Mouse (Mus musculus): ENCODE results near the gene Cks1b.

The Cks1b gene

DNA sequence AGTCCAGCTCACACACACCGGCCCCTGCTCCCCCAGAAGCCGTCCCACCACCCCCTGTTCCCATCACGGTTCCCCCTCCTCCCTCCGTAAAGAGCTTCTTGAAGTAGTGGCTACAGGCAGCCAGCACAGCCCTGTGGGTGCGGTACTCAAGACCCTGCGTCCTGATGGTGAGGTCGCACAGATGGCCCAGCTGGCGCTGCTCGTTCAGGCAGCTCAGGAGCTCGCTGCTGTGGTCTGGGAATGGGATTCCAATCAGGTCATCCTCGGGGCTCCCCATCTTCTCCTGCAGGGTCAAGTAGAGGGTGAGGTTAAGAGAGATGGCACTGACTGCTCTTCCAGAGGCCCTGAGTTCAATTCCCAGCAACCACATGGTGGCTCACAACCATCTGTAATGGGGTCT, 37.0 kb downstream of the Cks1b start:
- no peak for DNase-seq

DNA sequence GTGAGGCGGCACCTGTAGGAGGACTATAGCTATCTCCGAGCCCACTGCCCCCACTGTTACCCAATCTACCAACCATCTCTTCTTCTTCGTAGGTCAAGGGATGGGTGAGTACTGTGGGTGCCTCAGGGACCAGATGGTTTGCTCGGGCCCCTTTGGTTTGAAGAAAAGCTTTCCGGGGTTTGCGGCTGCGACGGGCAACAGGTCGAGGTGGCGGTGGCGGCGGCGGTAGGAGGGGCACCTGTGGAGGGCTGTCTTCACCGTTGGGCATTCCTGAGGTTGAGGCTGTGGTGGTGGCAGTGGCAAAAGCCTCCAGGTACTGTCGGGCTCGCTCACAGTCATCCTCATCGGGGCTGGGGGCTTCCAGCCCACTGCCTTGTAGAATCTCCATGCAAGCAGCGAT, 37.5 kb downstream of the Cks1b start:
- no peak for DNase-seq

DNA sequence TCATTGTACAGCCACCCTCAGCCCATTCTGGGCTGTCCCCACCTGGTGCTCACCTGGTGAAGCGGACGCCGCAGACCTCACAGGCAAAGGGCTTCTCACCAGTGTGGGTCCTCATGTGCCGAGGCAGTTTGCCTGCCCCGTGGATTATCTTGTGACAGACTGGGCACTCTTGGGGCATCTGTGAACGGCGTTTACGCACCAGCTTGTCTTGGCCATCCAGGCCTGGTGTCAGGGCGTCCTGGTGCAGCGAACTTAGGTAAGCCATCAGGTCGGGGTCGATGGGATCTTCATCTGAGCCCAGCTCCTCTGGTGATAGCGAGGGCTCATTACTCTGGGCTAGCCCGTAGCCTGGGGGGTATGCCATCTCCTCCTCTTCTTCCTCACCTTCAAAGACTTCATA, 37.9 kb downstream of the Cks1b start:
- no peak for DNase-seq

DNA sequence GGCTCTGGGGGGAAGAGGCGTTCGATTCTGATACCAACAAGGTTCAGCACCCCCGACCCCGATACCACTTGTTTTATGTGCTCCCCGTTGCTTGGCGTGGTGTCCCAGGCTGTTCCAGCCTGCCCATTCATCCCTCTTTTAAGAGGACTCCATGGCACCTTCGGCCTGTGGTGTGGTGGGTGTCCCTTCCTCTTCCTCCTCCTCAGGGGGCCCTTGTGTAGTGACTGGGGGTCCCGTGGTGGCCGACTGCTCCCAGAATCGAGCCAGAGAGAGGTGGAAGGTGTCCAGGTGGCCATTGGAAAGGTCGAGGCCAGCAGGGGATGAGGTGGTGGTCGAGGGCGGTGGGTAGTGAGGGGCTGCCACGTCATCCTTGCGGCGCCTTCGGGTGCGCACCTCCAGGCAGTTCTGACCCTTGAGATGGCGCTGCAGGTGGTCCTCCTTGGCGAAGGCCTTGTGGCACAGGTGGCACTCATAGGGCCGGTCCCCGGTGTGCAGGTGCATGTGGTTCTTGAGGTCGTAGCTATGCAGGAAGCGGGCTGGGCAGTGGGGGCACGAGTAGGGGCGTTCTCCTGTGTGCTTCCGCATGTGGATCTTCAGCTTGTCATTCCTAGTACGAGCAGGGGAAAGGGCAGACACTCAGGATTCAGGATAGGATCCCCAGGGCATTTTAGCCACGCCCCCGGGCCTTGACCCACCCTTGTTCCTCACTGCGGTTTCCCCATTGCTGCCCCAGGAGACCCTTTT, 38.6 kb downstream of the Cks1b start:
- DNase-seq, result peak in 1 of 2 experiments; percentile 21

DNA sequence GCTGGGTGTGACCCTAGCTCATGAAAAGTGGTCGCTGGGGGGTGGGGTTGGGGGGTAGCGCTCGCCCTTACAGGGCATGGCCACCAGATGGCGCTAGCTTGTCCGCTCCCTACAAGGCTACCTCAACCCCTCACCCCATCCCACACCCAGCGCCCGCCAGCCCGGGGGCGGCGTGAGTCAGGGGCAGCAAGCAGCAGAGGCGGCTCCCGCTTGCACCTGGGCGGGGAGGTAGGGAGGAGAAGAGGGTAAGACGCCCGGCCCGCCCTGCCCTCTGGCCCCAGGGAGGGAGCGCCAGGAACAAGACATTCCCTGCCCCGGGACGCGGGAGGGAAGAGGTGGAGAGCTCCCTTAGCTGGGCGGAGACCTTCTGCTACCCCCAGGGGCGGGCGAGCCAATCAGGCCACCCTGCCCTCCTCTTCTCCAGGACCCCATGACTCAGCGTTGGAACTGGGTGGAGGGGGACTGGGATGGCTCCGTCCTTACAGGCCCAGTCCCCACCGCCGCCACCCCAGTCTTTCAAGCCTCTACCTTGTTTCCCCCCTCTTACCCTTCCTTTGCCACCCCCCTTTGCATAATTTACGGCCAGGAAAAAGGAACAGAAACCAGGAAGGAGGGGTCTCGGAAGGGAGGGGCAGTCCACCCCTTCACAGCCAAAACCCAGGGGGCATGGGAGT, 39.7 kb downstream of the Cks1b start:
- DNase-seq, result peak; percentile 67 to 77

DNA sequence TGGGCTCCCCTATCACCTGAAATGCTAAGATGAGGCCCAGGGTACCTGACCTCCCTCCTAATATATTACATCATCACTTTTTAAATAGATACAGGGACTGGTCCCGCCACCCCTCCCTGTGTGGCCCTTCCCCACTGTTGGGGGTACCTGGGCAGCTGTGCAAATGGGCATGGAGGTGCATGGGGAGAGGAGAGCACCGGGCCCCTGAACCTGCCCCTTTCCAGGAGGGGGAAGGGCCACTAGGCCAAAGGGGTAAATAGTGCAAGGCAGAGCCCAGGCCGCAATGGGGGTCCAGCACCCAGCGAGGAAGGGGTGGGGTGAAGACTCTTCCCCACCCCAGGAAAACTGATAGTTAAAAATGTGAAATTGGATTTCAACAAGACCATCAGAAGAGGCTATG, 40.4 kb downstream of the Cks1b start:
- peak in 1 of 2 experiments; percentile 15 for DNase-seq

DNA sequence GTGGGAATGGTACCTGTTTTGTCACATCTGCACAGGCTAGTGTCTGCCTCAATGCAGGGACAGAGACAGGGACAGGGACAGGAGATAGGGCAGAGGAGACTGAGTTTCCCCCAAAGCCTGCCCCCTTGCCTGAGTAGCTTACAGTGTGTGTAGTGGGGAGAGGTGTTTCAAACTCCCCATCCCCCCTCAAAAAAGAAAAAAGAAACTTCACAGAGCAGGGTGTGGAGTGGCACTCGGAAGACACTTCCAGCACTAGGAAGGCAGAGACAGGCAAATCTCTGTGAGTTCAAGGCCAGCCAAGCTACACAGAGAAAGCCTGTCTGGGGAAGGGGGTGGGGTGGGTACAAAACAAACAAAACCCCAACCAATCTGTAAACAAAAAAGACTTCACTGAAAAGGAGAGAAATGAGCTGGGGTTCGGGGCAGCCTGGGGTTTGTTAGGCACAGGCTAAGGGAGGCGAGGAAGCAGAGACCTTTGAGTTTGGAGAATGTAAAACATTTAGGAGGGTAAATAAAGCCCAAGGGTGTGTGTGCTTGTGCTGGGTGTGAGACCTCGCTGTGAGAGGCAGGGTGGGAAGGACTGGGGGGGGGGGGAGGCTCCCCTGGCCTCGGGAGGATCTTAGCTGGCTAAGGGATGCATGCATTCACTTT, 44.5 kb downstream of the Cks1b start:
- DNase-seq, result no peak

DNA sequence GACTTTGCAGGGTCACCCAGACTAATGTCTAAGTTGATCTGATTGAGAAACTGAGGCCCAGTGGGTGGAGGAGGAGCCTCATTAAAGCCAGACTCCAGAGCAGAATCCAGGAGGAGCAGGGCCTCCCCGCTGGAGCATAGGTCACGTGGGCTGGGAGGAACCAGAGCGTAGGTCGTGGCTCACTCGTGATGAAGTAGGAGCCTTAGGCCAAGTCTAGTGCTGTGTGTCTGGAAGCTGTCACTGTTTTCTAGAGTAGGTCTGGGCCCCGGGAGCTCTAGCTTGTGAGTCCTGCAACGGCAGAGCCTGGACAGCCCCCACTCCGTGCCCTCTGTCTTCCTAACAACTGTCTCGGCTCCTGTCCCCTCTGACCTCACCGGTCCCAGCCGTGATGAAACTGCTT, 50.8 kb downstream of the Cks1b start:
- DNase-seq, result no peak

DNA sequence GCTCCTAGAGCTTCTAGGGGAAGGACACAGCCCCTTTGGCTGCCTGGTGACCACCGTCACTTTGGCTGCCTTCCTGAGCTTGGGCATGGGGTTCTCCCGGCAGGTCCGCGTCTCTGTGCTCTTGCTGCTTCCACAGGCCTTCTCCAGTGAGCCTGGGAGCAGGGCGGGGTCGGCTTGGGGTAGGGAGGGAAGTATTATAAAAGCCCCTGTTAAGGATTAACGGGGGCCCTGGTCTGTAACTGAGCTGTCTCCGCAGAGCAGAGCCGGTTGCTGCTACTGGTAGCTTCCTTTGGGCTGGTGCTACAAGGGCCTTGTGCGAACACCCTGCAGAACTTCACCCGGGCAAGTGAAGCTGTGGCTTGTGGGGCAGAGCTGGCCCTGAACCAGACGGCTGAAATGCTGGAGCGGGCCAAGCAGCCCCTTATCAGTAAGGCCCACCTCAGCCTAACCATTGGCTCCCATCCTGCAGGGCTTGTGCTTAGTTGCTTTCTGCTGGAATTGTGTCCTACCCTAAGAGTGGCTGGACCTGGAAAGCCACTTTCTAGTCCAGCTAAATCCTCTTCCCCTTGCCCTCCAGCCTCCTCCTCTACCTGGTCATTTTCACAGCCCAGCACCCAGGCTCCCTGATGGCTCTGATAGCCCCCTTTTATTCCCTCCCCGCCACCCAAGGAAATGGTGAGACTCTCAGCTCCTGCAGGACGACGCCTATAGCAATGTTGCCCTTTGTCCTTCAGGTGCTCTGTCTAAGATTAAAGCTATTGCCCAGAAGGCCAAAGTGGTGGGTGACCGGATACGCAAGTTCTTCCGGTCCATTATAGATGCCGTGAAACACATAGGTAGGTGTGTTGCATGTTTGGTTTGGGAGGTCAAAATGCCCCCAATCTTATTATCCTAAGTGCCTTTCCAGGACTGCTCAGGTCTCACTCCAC, 52.4 kb downstream of the Cks1b start:
- DNase-seq, result no peak

Data from cerebellum, postnatal 25 days (tissue).